Mouse (Mus musculus) embryonic fibroblast, embryonic 13.5 days (primary cell): ENCODE measurements around the gene Ntrk1.

ENCODE experiments used
- CTCF ChIP-seq: IDR thresholded peaks from 2 replicates; pipeline ENCODE4 v1.5.1; 2011; ENCODE audit warnings: mild to moderate bottlenecking, control low read depth, low read length, moderate library complexity, borderline replicate concordance; ENCODE audit not compliant: insufficient read depth
- POLR2A ChIP-seq: IDR thresholded peaks from 2 replicates; pipeline ENCODE4 v1.6.1; 2011; ENCODE audit warnings: low read depth, mild to moderate bottlenecking, control low read depth, low read length, moderate library complexity

GRCm38 (mm10) chr3:87771088-87771487, 23.9 kb downstream of the Ntrk1 start:
- TF ChIP-seq CTCF (no peak), POLR2A (no peak)
